Mouse (Mus musculus) hindbrain, postnatal 0 days (tissue): ENCODE data around the gene Cox7a2l. TPM values are rescaled to one million over a fixed set of nuclear protein-coding genes. Genes with fewer than 3 reads are reported as not detected.

Source experiments
- ATAC-seq: fragments of 200-750 bp; cut with Nextera tagmentation; 2 replicates; pipeline ENCODE4 v1.8.0; 2017; ENCODE audit warnings: mild to moderate bottlenecking, moderate TSS enrichment, moderate library complexity
- DNase-seq: peaks from one replicate; pipeline ENCODE4 v3.0.0-alpha.2; 2015; ENCODE audit warnings: low spot score
- H3K27ac ChIP-seq: fragments of 300-500 bp; sonication (generic); 2 replicates; pipeline ENCODE4 v1.5.1; 2014; ENCODE audit warnings: mild to moderate bottlenecking
- H3K27me3 ChIP-seq: fragments of 300-500 bp; sonication (generic); 2 replicates; pipeline ENCODE4 v1.6.1; 2014; ENCODE audit warnings: low read length, mixed read lengths; ENCODE audit not compliant: insufficient read depth
- H3K36me3 ChIP-seq: fragments of 300-500 bp; sonication (generic); 2 replicates; pipeline ENCODE4 v1.6.1; 2014; ENCODE audit warnings: low read length, mixed read lengths; ENCODE audit not compliant: insufficient read depth
- H3K4me1 ChIP-seq: fragments of 300-500 bp; sonication (generic); 2 replicates; pipeline ENCODE4 v1.6.1; 2014; ENCODE audit warnings: antibody characterized with exemption, low read length, mixed read lengths; ENCODE audit not compliant: insufficient read depth
- H3K4me2 ChIP-seq: fragments of 300-500 bp; sonication (generic); 2 replicates; pipeline ENCODE4 v1.6.1; 2014; ENCODE audit warnings: low read depth, mild to moderate bottlenecking, low read length, moderate library complexity, mixed read lengths
- H3K4me3 ChIP-seq: fragments of 300-500 bp; sonication (generic); 2 replicates; pipeline ENCODE4 v1.5.1; 2014; ENCODE audit warnings: low read length
- H3K9ac ChIP-seq: fragments of 300-500 bp; sonication (generic); replicated peaks from 2 replicates; pipeline ENCODE4 v1.6.1; 2014; ENCODE audit warnings: mild to moderate bottlenecking, low read length, moderate library complexity, mixed read lengths
- H3K9me3 ChIP-seq: fragments of 300-500 bp; sonication (generic); 2 replicates; pipeline ENCODE4 v1.6.1; 2016; ENCODE audit warnings: low read length, mixed read lengths
- CTCF ChIP-seq: IDR thresholded peaks from 2 replicates; pipeline ENCODE4 v1.5.1; 2016; ENCODE audit warnings: antibody characterized with exemption, control low read depth, low read depth
- WGBS: fragments of 180-500 bp; shearing (Covaris S2); extraction: QIAGEN DNeasy Blood & Tissue Kit; methylation state at CpG from one replicate; pipeline ENCODE4 v1.1.7; 2014; 5-methylcytosine and 5-hydroxymethylcytosine counted together
- polyA plus RNA-seq: library from polyadenylated mRNA; unstranded; fragments of >200 nt; fragmentation: Nextera tagmentation; extraction: Ambion mirVana; gene quantifications from 2 replicates; pipeline ENCODE4 v1.2.1, GENCODE M21; 2015
- total RNA-seq: library from RNA; depleted of rRNA; stranded (reverse); fragments of >200 nt; gene quantifications from 2 replicates; pipeline ENCODE4 v1.2.3, GENCODE M21; 2014; rRNA removed

The Cox7a2l gene
- total and polyA plus RNA-seq, 2 experiments from 2014 or later, result 235 to 356 TPM

GRCm38 (mm10) chr17:83457271-83457670 is 59.9 kb downstream of the Cox7a2l start:
- ATAC-seq, result no peak

GRCm38 (mm10) chr17:83453587-83453986 is 63.5 kb downstream of the Cox7a2l start:
- ATAC-seq (no peak), DNase-seq (no peak)
- WGBS, result 81% methylated on average over 5 of the region's 5 CpGs
- Histone ChIP-seq H3K4me2 (no peak overlapping the region), H3K27ac (no peak overlapping the region), H3K36me3 (peaks cover 34% of the 10 kb centered on the region), H3K4me1 (no peaks in the 10 kb centered on the region), H3K9ac (no peak overlapping the region), H3K9me3 (no peaks in the 10 kb centered on the region), H3K27me3 (no peaks in the 10 kb centered on the region), H3K4me3 (no peak overlapping the region)
- TF ChIP-seq CTCF, result no peak

More at GRCm38 (mm10) chr17:83457271-83457670, 59.9 kb downstream of the Cox7a2l start:
- no peak overlapping the region for H3K9ac ChIP-seq
- no peak for DNase-seq
- TF ChIP-seq CTCF, result no peak
- no peak overlapping the region for H3K4me2 ChIP-seq
- H3K36me3 ChIP-seq, result peaks cover 34% of the 10 kb centered on the region
- no peaks in the 10 kb centered on the region for H3K27me3 ChIP-seq
- 82% methylated on average over 1 of the region's 1 CpGs for WGBS
- H3K4me1 ChIP-seq, result no peaks in the 10 kb centered on the region
- H3K27ac ChIP-seq, result no peak overlapping the region
- H3K9me3 ChIP-seq, result no peaks in the 10 kb centered on the region
- no peak overlapping the region for H3K4me3 ChIP-seq

DNA sequence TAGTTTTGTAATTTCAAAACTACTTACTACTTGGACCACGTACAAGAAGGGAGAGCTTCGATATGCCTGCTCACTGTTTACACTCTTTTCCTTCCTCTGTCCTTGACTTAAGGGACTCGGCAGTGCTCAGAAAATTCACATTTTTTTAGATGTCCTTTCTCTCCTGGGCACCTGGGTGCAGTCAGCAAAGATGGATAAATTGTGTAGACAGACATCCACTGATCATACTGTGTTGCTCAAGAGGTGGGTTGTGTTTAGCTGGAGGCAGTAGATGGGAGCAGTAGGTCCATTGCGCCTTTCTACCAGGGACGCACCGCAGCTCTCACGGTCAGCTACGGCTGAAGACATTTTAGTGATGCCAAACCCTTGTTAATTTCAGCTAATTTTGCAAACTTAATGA is 64.7 kb downstream of the Cox7a2l start:
- Histone ChIP-seq H3K4me3 (no peak overlapping the region), H3K9ac (no peak overlapping the region), H3K27me3 (no peaks in the 10 kb centered on the region), H3K27ac (no peak overlapping the region), H3K4me1 (no peaks in the 10 kb centered on the region), H3K9me3 (no peaks in the 10 kb centered on the region), H3K36me3 (peaks cover 24% of the 10 kb centered on the region), H3K4me2 (no peak overlapping the region)
- no peak for TF ChIP-seq CTCF
- WGBS, result 95% methylated on average over 8 of the region's 8 CpGs
- no peak for DNase-seq
- no peak for ATAC-seq

Other genes with a start within 250 kb of the Cox7a2l start
- 42.9 and 47.8 TPM in 2 replicates for gene Eml4, start 166.4 kb downstream of the Cox7a2l start, total RNA-seq
- 18.7 and 20.2 TPM in 2 replicates for gene Eml4, start 166.4 kb downstream of the Cox7a2l start, polyA plus RNA-seq
- 2.2 and 3.2 TPM in 2 replicates for gene Kcng3, start 114.6 kb upstream of the Cox7a2l start, total RNA-seq
- gene Kcng3, start 114.6 kb upstream of the Cox7a2l start, polyA plus RNA-seq, result 0.06 and 0.11 TPM in 2 replicates
- 31.7 and 58.5 TPM in 2 replicates for gene Mta3, start 188.8 kb upstream of the Cox7a2l start, total RNA-seq
- gene Mta3, start 188.8 kb upstream of the Cox7a2l start, polyA plus RNA-seq, result 33.0 and 36.8 TPM in 2 replicates